Mouse (Mus musculus): ENCODE measurements around the gene Pygm. TPM values are rescaled to one million over a fixed set of nuclear protein-coding genes. Genes with fewer than 3 reads are reported as not detected.

Pygm gene
- polyA plus RNA-seq, 1 experiment from 2014 or later: 225 TPM

DNA sequence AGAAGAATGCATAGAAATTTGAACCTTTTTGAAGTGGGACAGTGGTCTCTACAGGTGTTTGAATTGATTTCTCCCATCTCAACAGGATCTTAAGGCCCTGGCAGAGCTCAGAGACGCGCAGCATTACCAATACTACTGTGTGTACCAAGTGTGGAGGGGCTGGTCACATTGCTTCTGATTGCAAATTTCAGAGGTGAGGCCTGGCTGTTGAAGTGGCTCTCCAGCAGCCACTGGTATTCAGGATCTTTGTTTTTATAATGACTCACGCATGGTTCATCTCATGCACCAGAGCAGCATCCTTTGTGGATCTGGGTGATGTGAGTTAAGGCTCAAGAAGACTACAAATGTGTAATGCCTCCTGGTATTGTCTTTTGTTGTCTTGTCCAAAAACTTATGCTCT is 11.8 kb upstream of the Pygm start:
- Histone ChIP-seq H3K4me3 (ENCODE audit: control insufficient read depth in 1 of 2, insufficient read depth in 1 of 2, low read depth in 1 of 2, low read length in 2 of 2) (no peak overlapping the region), H3K27me3 (ENCODE audit: control insufficient read depth, insufficient read depth, low read length) (no peaks in the 10 kb centered on the region), H3K4me1 (ENCODE audit: control insufficient read depth in 2 of 2, insufficient read depth in 2 of 2, low read length in 2 of 2) (peaks cover 4 to 13% of the 10 kb centered on the region in 2 experiments), H3K36me3 (ENCODE audit: control insufficient read depth, insufficient read depth, low read length) (peaks cover 100% of the 10 kb centered on the region), H3K27ac (replicated peaks in 1 of 2; ENCODE audit: control insufficient read depth in 1 of 2, insufficient read depth in 1 of 2, low read depth in 2 of 2, low read length in 2 of 2) (no peak overlapping the region), H3K4me2 (ENCODE audit: low read length) (no peak overlapping the region), H3K9me3 (ENCODE audit: control insufficient read depth, low read length) (no peaks in the 10 kb centered on the region), H3K9ac (ENCODE audit: low read length) (no peak overlapping the region)
- WGBS: 82% methylated on average over 3 of the region's 3 CpGs
- ATAC-seq (ENCODE audit: insufficient number of reproducible peaks, insufficient read depth, low FRiP score, low read depth): no peak

- Histone ChIP-seq H3K9me3 (ENCODE audit: control insufficient read depth, low read length) (no peaks in the 10 kb centered on the region), H3K9ac (ENCODE audit: low read length) (0 out of 2 replicates have a peak overlapping the region, but pooled peaks have one; percentile 23), H3K27me3 (ENCODE audit: control insufficient read depth, insufficient read depth, low read length) (no peaks in the 10 kb centered on the region), H3K4me1 (ENCODE audit: control insufficient read depth in 2 of 2, insufficient read depth in 2 of 2, low read length in 2 of 2) (peaks cover 6 to 19% of the 10 kb centered on the region in 2 experiments), H3K27ac (replicated peaks in 1 of 2; ENCODE audit: control insufficient read depth in 1 of 2, insufficient read depth in 1 of 2, low read depth in 2 of 2, low read length in 2 of 2) (peak overlapping the region in 1 of 2 experiments; percentile 44; a peak in 2 of 4 replicates), H3K4me3 (ENCODE audit: control insufficient read depth in 1 of 2, insufficient read depth in 1 of 2, low read depth in 1 of 2, low read length in 2 of 2) (no peak overlapping the region), H3K36me3 (ENCODE audit: control insufficient read depth, insufficient read depth, low read length) (peaks cover 100% of the 10 kb centered on the region), H3K4me2 (ENCODE audit: low read length) (no peak overlapping the region)
- 63% methylated on average over 12 of the region's 12 CpGs for WGBS
- ATAC-seq (ENCODE audit: insufficient number of reproducible peaks, insufficient read depth, low FRiP score, low read depth): no peak
These were observed 10.4 kb upstream of the Pygm start for GRCm38 (mm10) chr19:6373539-6374400.

DNA sequence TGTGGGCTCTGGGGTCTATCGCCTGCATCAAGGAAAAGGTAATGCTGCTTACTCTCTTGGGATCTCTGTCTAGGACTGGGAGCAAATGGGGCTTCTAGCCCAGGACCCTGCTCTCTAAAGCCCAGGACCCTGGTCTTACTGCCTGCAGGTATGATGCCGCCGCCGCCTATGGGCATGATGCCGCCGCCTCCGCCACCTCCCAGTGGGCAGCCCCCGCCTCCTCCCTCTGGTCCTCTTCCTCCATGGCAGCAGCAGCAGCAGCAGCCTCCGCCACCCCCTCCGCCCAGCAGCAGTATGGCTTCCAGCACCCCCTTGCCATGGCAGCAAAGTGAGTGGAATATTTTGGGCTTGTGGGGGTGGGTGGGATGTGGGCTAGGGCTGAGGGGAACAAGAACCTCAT is 9.6 kb upstream of the Pygm start:
- no peak overlapping the region for H3K4me2 ChIP-seq (ENCODE audit: low read length)
- H3K4me3 ChIP-seq (ENCODE audit: control insufficient read depth in 1 of 2, insufficient read depth in 1 of 2, low read depth in 1 of 2, low read length in 2 of 2): no peak overlapping the region
- ATAC-seq (ENCODE audit: insufficient number of reproducible peaks, insufficient read depth, low FRiP score, low read depth): no peak
- 99% methylated on average over 10 of the region's 10 CpGs for WGBS
- H3K4me1 ChIP-seq (ENCODE audit: control insufficient read depth in 2 of 2, insufficient read depth in 2 of 2, low read length in 2 of 2): peaks cover 6 to 19% of the 10 kb centered on the region in 2 experiments
- H3K27ac ChIP-seq (replicated peaks in 1 of 2; ENCODE audit: control insufficient read depth in 1 of 2, insufficient read depth in 1 of 2, low read depth in 2 of 2, low read length in 2 of 2): no peak overlapping the region
- no peaks in the 10 kb centered on the region for H3K9me3 ChIP-seq (ENCODE audit: control insufficient read depth, low read length)
- peaks cover 100% of the 10 kb centered on the region for H3K36me3 ChIP-seq (ENCODE audit: control insufficient read depth, insufficient read depth, low read length)
- H3K27me3 ChIP-seq (ENCODE audit: control insufficient read depth, insufficient read depth, low read length): no peaks in the 10 kb centered on the region
- H3K9ac ChIP-seq (ENCODE audit: low read length): no peak overlapping the region

DNA sequence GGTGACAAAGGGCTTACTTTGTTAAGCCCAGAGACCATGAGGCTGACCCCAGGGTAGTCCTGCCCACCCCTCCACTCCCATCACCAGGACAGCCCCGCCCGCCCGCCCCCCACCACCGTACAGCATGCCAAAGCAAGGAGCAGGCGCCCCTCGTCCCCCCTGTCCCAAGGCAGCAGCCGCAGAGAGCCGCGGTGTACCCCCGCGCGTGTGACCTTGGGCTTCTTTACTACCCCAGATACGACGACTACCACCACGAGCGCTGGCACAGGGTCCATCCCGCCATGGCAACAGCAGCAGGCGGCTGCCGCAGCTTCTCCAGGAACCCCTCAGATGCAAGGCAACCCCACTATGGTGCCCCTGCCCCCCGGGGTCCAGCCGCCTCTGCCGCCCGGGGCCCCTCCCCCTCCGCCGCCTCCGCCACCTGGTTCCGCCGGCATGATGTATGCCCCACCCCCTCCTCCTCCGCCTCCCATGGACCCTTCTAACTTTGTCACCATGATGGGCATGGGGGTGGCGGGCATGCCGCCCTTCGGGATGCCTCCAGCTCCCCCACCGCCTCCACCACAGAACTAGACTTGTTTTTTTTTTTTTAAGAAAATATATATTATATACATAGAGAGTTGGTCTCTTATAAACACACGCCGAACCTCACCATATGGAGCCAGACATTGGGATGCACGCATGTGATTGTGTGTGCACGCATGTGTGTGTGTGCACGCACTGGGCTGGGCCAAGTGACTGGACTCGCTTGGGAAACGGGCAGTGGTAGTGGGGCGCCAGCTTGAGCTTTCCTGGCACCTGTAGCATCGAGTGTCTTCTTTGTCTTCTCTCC is 8.6 kb upstream of the Pygm start:
- peaks cover 92% of the 10 kb centered on the region for H3K36me3 ChIP-seq (ENCODE audit: control insufficient read depth, insufficient read depth, low read length)
- no peaks in the 10 kb centered on the region for H3K27me3 ChIP-seq (ENCODE audit: control insufficient read depth, insufficient read depth, low read length)
- WGBS: 95% methylated on average over 38 of the region's 42 CpGs
- no peak overlapping the region for H3K27ac ChIP-seq (replicated peaks in 1 of 2; ENCODE audit: control insufficient read depth in 1 of 2, insufficient read depth in 1 of 2, low read depth in 2 of 2, low read length in 2 of 2)
- H3K9ac ChIP-seq (ENCODE audit: low read length): no peak overlapping the region
- H3K4me2 ChIP-seq (ENCODE audit: low read length): no peak overlapping the region
- no peaks in the 10 kb centered on the region for H3K9me3 ChIP-seq (ENCODE audit: control insufficient read depth, low read length)
- H3K4me3 ChIP-seq (ENCODE audit: control insufficient read depth in 1 of 2, insufficient read depth in 1 of 2, low read depth in 1 of 2, low read length in 2 of 2): no peak overlapping the region
- no peak for ATAC-seq (ENCODE audit: insufficient number of reproducible peaks, insufficient read depth, low FRiP score, low read depth)
- H3K4me1 ChIP-seq (ENCODE audit: control insufficient read depth in 2 of 2, insufficient read depth in 2 of 2, low read length in 2 of 2): peaks cover 6 to 19% of the 10 kb centered on the region in 2 experiments

DNA sequence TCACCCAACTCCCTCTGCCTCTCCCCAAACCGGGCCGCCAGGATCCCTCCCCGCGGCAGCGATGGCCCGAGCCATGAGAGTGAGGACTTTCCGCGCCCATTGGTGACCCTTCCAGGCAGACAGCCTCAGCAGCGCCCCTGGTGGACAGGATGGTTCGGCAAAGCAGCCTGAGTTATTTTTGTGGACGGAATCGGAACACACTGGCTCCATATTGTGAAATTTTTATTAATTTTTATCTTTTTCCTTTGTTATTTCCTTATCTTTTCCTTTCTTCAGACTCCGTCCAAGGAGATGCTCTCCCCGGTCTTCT is 8.0 kb upstream of the Pygm start:
- no peak for ATAC-seq (ENCODE audit: insufficient number of reproducible peaks, insufficient read depth, low FRiP score, low read depth)
- Histone ChIP-seq H3K36me3 (ENCODE audit: control insufficient read depth, insufficient read depth, low read length) (peaks cover 86% of the 10 kb centered on the region), H3K4me2 (ENCODE audit: low read length) (no peak overlapping the region), H3K4me3 (ENCODE audit: control insufficient read depth in 1 of 2, insufficient read depth in 1 of 2, low read depth in 1 of 2, low read length in 2 of 2) (no peak overlapping the region), H3K27me3 (ENCODE audit: control insufficient read depth, insufficient read depth, low read length) (no peaks in the 10 kb centered on the region), H3K27ac (replicated peaks in 1 of 2; ENCODE audit: control insufficient read depth in 1 of 2, insufficient read depth in 1 of 2, low read depth in 2 of 2, low read length in 2 of 2) (no peak overlapping the region), H3K9me3 (ENCODE audit: control insufficient read depth, low read length) (no peaks in the 10 kb centered on the region), H3K4me1 (ENCODE audit: control insufficient read depth in 2 of 2, insufficient read depth in 2 of 2, low read length in 2 of 2) (peaks cover 6 to 19% of the 10 kb centered on the region in 2 experiments), H3K9ac (ENCODE audit: low read length) (no peak overlapping the region)
- WGBS: 72% methylated on average over 14 of the region's 14 CpGs

DNA sequence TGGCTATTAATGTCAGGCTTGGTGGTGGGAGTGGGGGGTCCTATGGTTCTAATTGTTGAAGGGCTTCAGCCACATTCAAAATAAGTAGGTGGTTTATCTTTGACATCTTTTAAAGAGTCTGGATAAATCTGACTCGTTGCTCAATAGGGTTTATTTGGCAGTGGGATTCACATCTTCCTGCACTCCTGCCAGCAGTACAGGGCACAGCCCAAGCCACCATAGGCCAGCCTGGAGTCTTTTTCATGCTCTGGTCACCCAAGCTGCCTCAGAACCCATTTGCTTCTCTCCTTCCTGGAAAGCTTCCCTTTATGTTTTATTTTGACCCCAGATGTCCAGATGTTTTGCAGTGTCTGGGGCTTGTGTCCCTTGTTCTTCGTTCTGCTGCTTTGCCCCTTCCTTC is 7.6 kb upstream of the Pygm start:
- H3K27ac ChIP-seq (replicated peaks in 1 of 2; ENCODE audit: control insufficient read depth in 1 of 2, insufficient read depth in 1 of 2, low read depth in 2 of 2, low read length in 2 of 2): no peak overlapping the region
- no peaks in the 10 kb centered on the region for H3K27me3 ChIP-seq (ENCODE audit: control insufficient read depth, insufficient read depth, low read length)
- 73% methylated on average over 2 of the region's 2 CpGs for WGBS
- H3K9me3 ChIP-seq (ENCODE audit: control insufficient read depth, low read length): no peaks in the 10 kb centered on the region
- H3K9ac ChIP-seq (ENCODE audit: low read length): no peak overlapping the region
- ATAC-seq (ENCODE audit: insufficient number of reproducible peaks, insufficient read depth, low FRiP score, low read depth): no peak
- no peak overlapping the region for H3K4me2 ChIP-seq (ENCODE audit: low read length)
- no peak overlapping the region for H3K4me3 ChIP-seq (ENCODE audit: control insufficient read depth in 1 of 2, insufficient read depth in 1 of 2, low read depth in 1 of 2, low read length in 2 of 2)
- peaks cover 82% of the 10 kb centered on the region for H3K36me3 ChIP-seq (ENCODE audit: control insufficient read depth, insufficient read depth, low read length)
- peaks cover 6 to 19% of the 10 kb centered on the region in 2 experiments for H3K4me1 ChIP-seq (ENCODE audit: control insufficient read depth in 2 of 2, insufficient read depth in 2 of 2, low read length in 2 of 2)

DNA sequence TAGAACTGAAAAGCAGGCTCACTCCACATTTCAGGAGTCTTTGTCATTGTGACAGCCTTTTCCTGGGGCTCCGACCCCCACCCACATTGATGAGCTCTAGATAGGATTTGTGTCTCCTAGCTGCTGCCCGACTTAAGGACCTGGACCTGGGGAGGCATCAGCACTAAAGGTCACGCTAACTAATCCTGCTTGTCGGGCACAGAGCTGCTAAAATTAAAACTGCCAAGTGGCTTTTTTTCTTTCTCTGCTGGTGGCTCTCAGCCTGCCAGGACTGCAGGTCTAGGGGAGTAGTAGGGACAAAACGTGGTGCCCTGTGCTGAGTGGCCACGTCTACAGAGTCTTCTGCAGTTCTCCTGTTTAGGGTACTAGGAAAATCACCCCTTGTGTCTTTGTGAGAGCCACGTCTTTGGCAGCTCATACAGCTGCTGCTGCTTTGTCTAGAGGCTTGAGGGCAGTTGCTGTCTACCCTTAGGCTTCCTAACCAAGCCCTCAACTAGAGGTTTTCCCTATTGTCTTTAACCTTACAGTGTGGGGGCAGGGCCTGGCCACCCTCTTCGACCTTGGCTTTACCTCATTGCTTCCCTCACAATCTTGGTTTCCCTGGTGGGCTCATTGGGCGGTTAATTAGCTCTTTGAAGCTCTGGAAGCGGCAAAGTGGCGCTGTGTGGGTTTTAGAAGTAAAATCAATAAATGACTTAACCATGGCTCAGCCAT is 6.7 kb upstream of the Pygm start:
- H3K4me3 ChIP-seq (ENCODE audit: control insufficient read depth in 1 of 2, insufficient read depth in 1 of 2, low read depth in 1 of 2, low read length in 2 of 2): no peak overlapping the region
- peaks cover 6 to 22% of the 10 kb centered on the region in 2 experiments for H3K4me1 ChIP-seq (ENCODE audit: control insufficient read depth in 2 of 2, insufficient read depth in 2 of 2, low read length in 2 of 2)
- ATAC-seq (ENCODE audit: insufficient number of reproducible peaks, insufficient read depth, low FRiP score, low read depth): no peak
- H3K27me3 ChIP-seq (ENCODE audit: control insufficient read depth, insufficient read depth, low read length): no peaks in the 10 kb centered on the region
- no peak overlapping the region for H3K4me2 ChIP-seq (ENCODE audit: low read length)
- H3K27ac ChIP-seq (replicated peaks in 1 of 2; ENCODE audit: control insufficient read depth in 1 of 2, insufficient read depth in 1 of 2, low read depth in 2 of 2, low read length in 2 of 2): peak overlapping the region; percentile 46 to 63
- 66% methylated on average over 11 of the region's 11 CpGs for WGBS
- 0 out of 2 replicates have a peak overlapping the region, but pooled peaks have one; percentile 1 for H3K9ac ChIP-seq (ENCODE audit: low read length)
- no peaks in the 10 kb centered on the region for H3K9me3 ChIP-seq (ENCODE audit: control insufficient read depth, low read length)
- H3K36me3 ChIP-seq (ENCODE audit: control insufficient read depth, insufficient read depth, low read length): peaks cover 73% of the 10 kb centered on the region
